Mouse (Mus musculus) cerebral cortex, adult 2 months (tissue): Measurements from ENCODE around the gene Tmtc3.

Experiments used
- WGBS: fragments of 180-500 bp; shearing (Covaris S2); methylation state at CpG from one replicate; pipeline ENCODE4 v1.1.7; 2018; 5-methylcytosine and 5-hydroxymethylcytosine counted together

Tmtc3 gene

DNA sequence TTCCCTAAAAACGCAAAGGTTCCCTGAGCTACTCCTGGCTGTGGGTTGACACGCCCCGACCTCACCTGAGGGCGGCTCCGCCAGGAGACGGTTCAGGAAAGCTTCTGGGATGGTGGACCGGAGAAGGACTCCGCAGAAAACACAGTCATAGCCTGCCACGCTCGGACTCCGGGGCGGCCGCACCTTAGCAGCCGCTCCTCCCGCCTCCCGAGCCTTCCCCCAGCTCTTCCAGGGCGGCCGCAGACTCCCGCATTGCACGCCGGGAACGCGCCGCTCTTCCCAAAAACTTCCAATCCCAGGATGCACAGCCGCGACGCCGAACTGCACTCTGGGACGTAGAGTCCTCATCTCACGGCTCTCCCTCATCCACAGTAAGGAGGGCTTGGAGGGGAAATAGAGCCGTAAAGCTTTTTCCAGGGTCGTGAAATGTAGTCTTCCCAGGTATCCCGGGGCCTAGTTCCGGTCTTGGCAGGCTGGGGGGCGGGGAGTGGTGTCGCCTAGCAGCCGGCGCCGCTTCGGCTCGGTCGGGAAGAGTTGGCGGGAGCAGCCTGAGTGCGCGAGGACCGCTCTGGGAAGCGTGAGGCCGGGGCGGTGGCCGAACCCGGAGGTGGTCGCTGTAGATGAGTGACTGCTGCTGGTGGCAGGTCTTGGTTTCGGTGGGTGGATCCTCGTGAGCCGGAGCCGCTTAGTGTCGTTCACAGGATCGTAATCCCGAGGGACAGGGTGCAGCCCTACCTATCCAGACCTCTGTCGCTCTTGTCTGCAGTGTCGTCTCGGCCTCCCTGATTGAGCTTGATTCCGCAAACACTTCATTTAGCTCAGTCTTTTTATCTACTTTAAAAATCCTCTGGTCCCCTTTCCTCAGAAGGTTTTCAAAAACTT, at the start of gene Tmtc3, which contains the start of gene Cep290:
TSS of gene Tmtc3 (minus strand) at position 254 of the 882 bp plus-strand sequence.
TSS of gene Cep290 (plus strand) at position 462 of the 882 bp plus-strand sequence.
- under 1% methylated on average over 63 of the region's 63 CpGs for WGBS

DNA sequence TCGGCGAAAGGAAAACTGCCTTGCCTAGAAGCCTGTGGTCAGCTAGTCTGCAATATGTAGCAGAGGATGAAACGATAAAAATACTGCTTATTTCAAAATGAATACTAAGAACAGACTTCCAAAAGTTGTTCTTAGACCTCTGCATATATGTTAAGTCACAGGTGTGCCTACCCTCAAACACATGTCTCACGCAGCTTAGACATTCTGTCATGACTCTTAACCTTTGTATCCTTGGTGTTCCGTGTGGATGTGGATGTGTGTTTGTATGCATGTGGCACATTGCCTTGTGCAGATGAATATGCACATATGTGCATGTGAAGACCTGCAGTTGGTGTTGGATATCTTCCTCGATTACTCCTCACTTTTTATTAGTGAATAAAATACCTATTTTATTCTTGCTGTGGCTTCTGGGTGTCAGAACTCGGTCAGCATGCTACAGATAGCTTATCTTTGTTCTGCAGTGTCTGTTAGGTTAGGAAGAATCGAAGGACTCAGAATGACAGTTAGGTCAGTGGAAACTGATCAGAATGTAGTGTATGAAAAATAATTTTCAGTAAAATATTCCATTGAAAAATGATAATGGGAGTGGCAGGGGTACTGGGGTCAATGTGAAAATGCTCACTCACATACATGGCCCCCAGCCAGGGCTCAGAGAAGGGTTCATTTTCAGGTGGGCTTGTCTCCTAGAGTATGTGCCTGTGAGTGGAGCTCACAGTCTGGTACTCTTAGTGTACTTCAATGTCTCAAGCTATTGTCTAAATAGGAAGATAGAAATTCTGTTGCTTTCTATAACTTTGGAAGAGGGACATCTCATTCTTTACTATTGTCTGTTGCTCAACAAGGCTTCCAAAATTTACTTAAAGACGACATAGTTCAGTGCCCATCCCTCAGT, 37.6 kb upstream of the Tmtc3 start:
- WGBS, result 95% methylated on average over 9 of the region's 9 CpGs

DNA sequence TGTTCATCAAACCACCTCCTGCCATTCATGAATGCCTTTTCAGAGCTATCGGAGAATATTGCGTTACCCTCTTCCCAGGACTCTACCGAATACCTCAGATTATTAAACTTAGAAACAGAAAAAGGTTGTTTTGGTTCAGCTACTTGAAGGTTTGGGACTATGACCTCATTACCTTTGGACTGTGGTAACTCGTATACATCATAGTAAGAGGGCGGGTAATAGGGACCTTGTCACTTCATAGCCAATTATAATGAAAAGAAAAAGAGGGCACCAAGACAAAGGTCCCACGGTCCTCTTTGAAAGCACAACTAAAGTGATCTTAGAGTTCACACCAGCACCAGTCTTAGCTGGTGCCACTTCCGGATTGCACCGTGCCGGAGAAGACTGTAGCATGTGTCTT, 35.2 kb upstream of the Tmtc3 start:
- 78% methylated on average over 9 of the region's 9 CpGs for WGBS

DNA sequence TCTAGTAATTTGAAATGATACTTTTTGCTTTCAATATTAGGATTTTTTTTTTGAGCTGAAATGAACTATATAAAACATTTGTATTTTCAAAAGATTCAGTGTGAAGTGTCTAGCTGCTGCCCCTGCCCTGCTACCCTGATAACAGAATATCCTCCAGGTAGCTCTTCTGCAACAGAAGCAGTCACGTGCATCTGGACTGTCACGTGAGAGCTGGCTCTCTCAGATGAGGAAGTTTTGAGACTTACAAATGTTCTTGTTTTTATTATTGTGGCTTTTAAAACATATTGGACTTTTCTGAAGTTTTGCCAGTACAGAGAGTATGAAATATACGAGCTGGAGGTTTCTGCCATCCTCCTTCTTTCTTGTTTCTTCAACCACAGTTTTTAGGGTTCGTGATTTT, 34.5 kb upstream of the Tmtc3 start:
- WGBS, result 82% methylated on average over 4 of the region's 4 CpGs

DNA sequence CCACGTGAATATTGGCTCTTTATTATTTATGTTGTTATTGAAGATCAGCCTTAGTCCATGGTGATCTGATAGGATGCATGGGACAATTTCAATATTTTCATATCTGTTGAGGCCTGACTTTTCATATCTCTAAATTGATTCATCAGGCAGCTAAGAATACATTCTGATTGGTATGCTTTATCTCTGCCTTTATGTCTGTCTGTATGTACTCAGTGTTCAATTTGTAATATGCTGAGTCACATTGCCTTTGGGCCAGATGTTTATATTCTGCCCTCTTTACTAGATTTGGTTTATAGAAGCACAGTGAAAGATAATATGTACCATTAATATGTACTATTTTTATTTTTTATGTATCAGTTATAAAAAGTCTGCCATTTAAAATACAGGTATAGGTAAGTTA, 21.0 kb upstream of the Tmtc3 start:
- WGBS, result 84% methylated on average over 1 of the region's 1 CpGs

DNA sequence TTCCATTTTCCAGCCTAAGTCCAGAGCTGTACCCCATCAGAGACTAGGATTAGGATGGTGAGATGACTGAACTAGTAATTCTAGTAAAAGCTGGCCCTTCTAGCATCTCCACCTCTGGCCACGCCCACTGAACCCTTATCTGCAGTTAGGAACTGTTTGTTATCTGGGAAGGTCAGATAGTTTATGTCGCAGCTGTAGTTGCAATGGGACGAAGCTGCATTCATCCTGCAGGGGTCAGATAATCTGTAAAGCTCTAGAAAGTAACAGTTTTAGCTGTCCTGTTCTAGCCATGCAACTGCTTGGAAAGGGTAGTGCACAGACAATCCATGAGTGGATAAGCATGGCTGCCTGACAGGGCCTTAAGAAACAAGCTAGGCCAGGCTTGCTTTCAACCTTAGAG, 11.2 kb upstream of the Tmtc3 start:
- WGBS, result 93% methylated on average over 3 of the region's 3 CpGs

DNA sequence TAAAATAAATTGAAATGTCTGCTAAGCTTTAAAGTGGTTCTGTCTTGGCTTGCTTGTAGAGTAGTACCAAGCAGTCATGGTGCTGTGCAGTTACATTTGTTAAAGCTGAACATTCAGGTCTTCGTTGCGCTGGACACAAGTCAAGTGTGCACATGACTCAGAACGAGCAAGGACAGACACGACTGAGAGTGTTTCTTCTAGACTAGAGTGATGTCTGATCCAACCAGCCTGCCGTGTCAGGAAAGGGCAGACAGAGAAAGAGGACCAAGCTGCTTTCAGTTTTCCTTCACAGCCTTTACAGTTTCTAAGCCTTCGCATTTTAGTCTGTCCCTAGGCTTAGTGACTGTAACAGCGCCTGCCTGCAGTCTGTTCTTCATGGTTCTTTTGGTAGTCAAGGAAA, 4.8 kb upstream of the Tmtc3 start:
- WGBS, result 92% methylated on average over 7 of the region's 7 CpGs

DNA sequence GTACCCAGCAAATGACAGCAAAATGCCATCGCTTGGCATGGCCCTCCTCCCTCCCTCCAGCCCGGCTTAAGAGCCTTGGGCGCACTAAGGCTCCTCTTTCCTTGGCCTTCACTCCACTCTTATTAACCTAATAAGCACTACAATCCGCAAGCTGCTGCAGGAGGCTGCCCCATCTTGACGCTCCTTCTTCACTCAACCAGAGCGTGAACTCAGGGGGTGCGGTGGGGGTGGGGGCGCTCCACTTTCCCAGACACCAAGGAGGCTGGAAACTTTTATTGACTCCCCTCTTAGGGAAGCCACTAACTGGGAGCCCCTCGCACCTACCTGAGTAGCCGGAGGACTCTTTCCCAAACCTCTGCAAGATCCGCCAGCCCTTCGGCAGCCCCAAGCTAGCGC, 451 bp downstream of the Tmtc3 start:
- 0% methylated on average over 13 of the region's 13 CpGs for WGBS

DNA sequence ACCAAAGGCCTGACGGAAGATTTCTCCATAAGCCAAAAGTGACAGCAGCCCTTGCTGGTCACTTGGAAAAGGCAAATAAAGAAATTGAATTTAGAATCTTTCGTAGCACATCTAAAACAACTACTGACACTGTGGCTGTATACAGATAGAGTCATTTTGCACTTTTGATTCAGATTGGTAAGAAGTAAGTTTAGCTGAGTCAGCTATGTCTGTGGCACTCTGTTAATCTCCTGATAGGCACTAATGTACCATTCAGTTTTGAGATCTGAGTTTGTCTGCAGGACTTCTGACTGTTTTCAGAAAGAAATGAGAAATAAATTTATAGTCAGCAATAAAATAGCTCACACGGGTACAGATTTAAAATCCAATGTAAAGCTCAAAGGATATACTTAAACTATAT, 7.6 kb downstream of the Tmtc3 start:
- WGBS, result 92% methylated on average over 3 of the region's 3 CpGs

DNA sequence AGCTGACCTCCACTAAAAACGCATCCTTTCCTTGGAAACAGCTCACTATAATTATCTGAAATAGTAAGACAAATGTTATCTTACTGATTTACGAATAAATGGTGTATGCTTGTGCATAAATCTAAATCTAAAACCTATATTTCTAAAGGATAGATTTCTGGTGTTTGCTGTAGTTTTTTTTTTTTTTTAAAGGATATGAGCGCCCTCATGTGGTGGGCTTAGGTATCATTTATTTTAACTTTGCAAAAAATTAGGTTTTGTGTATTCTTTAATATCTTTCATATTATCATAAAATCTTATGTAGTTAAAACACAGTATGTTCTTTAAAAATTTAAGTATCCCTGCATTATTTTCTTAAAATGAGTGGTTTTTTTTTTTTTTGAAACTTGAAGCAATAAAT, 12.1 kb downstream of the Tmtc3 start:
- WGBS, result 37% methylated on average over 3 of the region's 3 CpGs

DNA sequence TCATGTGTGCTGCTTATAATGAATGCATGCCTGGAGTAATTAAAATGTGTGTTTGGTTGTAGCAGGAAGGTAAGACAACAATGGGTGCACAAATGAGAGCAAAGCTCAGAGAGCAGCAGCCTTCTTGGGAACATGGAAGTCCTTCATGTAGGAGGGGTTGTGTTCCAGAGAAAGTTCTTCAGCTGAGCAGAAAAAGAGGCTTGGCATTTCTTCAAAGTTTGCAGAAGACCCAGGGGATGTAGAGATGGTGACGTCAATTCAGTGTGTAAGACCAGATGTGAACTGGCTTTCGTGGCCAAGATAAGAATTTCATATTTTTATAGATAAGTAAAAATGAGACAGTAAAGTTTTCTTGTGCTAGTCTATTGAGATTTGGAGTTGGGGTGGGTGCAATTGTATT, 59.6 kb downstream of the Tmtc3 start:
- 68% methylated on average over 2 of the region's 2 CpGs for WGBS

DNA sequence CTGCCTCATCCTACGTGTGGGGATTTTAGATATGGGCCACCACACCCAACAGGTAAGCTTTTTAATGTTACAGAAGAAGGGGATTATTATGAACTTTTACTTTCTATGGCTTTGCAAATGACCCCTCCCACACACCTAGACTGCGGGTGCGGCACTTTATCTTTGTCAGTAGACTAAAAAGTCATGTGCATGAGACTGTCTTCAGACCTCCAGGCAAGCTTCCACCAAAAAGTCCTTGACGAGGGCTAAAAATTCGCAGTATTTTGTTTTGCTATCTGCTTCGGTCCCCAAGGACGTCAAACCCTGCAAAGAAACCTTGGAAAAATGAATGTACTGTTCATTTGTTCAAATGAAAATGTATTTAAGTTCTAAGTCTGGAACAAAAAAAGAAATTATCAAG, 71.6 kb downstream of the Tmtc3 start:
- 93% methylated on average over 7 of the region's 7 CpGs for WGBS

DNA sequence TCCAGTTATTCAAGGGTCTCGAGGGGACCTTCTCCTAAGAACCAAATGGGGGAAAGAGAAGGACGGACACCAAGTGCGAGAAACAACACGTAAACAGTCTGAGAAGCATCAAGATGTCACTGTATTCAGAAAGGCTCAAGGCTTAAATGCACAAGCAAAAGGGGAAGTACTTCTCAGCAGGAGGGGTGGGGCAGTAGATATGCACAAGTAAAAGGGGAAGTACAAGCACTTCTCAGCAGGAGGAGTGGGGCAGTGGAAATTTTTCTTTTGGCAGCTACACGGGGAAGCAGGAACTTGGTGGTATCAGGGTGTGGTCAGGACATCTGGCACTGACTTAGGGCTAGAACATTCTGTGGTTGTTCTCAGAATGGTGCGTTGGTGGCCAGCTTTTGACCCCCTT, 84.8 kb downstream of the Tmtc3 start:
- WGBS, result 87% methylated on average over 6 of the region's 6 CpGs
